Mouse (Mus musculus): ENCODE results near the gene Grik3. TPM values are rescaled to one million over a fixed set of nuclear protein-coding genes. Genes with fewer than 3 reads are reported as not detected.

The Grik3 gene
- polyA plus RNA-seq, 2 experiments: 0.61 to 1.9 TPM

DNA sequence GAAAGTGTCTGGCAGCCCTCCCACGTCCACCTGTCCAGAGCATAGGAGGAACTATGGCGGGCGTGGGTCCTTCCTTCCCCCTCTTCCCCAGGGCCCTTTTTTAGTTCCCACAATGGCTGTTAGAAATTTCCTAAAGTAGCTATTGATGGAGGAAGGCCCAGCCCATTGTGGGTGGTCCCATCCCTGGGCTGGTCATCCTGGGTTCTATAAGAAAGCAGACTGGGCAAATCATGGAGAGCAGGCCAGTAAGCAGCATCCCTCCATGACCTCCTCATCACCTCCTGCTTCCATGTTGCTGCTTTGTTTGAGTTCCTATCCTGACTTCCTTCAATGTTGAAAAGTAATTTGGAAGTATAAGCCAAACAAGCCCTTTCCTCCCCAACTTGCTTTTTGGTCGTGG lies 269.8 kb downstream of the Grik3 start:
- no peak for TF ChIP-seq POLR2A (IDR thresholded peaks at IDR 0.05; ENCODE audit: borderline replicate concordance, extremely low read depth, insufficient read depth, insufficient read length)
- Histone ChIP-seq H3K9ac (ENCODE audit: low read depth, low read length, severe bottlenecking) (no peak overlapping the region), H3K4me2 (replicated peaks; ENCODE audit: low read depth, low read length, severe bottlenecking) (no peak overlapping the region), H3K4me3 (replicated peaks; ENCODE audit: low read length) (no peak overlapping the region), H3K36me3 (ENCODE audit: control insufficient read depth, insufficient read depth, low read length) (no peaks in the 10 kb centered on the region), H3K27me3 (ENCODE audit: control insufficient read depth, insufficient read depth, low read length) (no peaks in the 10 kb centered on the region), H3K4me1 (ENCODE audit: control insufficient read depth, insufficient read depth, low read length) (no peaks in the 10 kb centered on the region), H3K27ac (replicated peaks; ENCODE audit: low read depth, low read length) (no peak overlapping the region), H3K9me3 (ENCODE audit: control insufficient read depth, low read length) (no peaks in the 10 kb centered on the region)
- 76% methylated on average over 4 of the region's 4 CpGs for WGBS
- ATAC-seq (ENCODE audit: low FRiP score, low read depth): no peak
- DNase-seq (ENCODE audit: low spot score): no peak

DNA sequence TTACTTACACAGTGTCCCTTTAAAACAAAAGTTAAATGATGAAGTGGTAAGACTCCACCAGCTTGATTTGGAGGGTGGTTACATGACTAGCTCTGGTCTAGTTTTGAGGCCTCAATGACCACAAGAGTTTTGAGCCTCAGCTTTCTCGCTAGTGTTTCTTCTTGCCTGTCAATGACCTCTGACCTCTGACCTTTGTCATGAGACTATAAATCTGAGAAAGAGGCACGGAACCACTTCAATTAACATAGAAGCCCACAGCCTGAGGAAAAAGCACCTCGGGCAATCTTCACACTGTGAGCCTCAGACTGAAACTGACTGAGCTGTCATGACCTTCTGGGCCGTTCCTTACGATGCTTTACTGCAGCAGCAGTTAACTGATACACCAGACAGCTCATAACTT lies 272.6 kb downstream of the Grik3 start:
- WGBS: 14% methylated on average over 5 of the region's 5 CpGs
- Histone ChIP-seq H3K9me3 (ENCODE audit: control insufficient read depth, low read length) (no peaks in the 10 kb centered on the region), H3K27ac (replicated peaks; ENCODE audit: low read depth, low read length) (no peak overlapping the region), H3K4me3 (replicated peaks; ENCODE audit: low read length) (no peak overlapping the region), H3K4me2 (replicated peaks; ENCODE audit: low read depth, low read length, severe bottlenecking) (no peak overlapping the region), H3K9ac (ENCODE audit: low read depth, low read length, severe bottlenecking) (no peak overlapping the region), H3K4me1 (ENCODE audit: control insufficient read depth, insufficient read depth, low read length) (no peaks in the 10 kb centered on the region), H3K27me3 (ENCODE audit: control insufficient read depth, insufficient read depth, low read length) (no peaks in the 10 kb centered on the region), H3K36me3 (ENCODE audit: control insufficient read depth, insufficient read depth, low read length) (no peaks in the 10 kb centered on the region)
- no peak for DNase-seq (ENCODE audit: low spot score)
- no peak for TF ChIP-seq POLR2A (IDR thresholded peaks at IDR 0.05; ENCODE audit: borderline replicate concordance, extremely low read depth, insufficient read depth, insufficient read length)
- ATAC-seq (ENCODE audit: low FRiP score, low read depth): no peak

Small RNA genes lying within 50 kb of the gene (microRNA-seq; reads per million reads assigned to microRNA genes)
- gene Mir692-2: not detected
